Mouse (Mus musculus) bone marrow, adult 2 months (tissue): Measurements from ENCODE around the gene Mob1a.

Source experiments
- CTCF ChIP-seq: fragments of 200-500 bp; IDR thresholded peaks from 2 replicates; pipeline ENCODE4 v1.5.1; 2011; ENCODE audit warnings: low read length, control low read depth; ENCODE audit not compliant: control insufficient read depth, insufficient read depth
- POLR2A ChIP-seq: fragments of 200-500 bp; IDR thresholded peaks from 2 replicates; pipeline ENCODE4 v1.6.1; 2011; ENCODE audit warnings: low read depth, mild to moderate bottlenecking, control low read depth, low read length, borderline replicate concordance; ENCODE audit not compliant: control insufficient read depth

GRCm38 (mm10) chr6:83321927-83322326 is 3.9 kb upstream of the Mob1a start:
- no peak for TF ChIP-seq POLR2A
- TF ChIP-seq CTCF, result no peak
